Mouse (Mus musculus): ENCODE measurements around the gene Hadhb. TPM values are rescaled to one million over a fixed set of nuclear protein-coding genes. Genes with fewer than 3 reads are reported as not detected.
"Not testable (repeated sequence)": the region's sequence is repeated elsewhere in the genome, so short reads cannot be mapped to it uniquely, and the experiment has no call there.

Hadhb gene
- polyA plus RNA-seq, 1 experiment from 2014 or later, result 447 TPM

DNA sequence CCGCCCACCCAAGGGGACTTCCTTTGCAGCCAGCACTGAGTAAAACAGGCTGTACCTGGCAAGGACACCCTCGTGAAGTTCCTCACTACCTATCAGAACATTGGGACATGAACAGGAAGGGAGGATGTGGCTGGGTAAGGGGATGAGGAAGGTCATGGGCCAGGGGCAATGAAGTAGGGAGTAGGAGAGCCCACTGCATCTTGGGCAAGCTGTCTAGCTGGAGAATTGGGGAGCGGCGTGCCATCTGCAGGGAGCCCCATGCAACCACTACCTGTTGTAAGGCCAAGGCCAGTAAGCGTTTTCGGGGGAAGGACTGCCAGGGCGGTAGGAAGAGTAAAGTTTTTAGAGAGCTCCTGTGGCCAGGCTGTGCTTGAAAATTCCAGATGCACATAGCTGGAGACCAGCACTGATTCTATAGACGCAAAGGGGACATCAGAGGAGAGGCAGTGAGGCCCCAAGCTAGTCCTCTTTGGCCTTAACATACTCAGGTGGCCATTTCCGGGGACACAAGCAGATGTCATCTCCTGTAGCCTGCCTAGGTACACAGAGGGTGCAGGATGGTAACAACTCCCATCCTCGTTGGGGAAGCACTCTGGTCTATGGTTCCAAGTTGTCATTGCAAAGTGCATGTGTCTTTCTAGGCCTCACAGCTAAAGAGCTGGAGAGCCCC is 48.3 kb downstream of the Hadhb start:
- Histone ChIP-seq H3K9ac (replicated peaks) (no peak overlapping the region), H3K27ac (ENCODE audit: low read depth) (no peak overlapping the region), H3K9me3 (ENCODE audit: low read length) (no peaks in the 10 kb centered on the region), H3K4me1 (ENCODE audit: insufficient read depth) (no peaks in the 10 kb centered on the region), H3K36me3 (replicated peaks; ENCODE audit: insufficient read depth, low read length) (no peaks in the 10 kb centered on the region), H3K4me3 (ENCODE audit: low read depth, low read length) (no peak overlapping the region), H3K27me3 (ENCODE audit: insufficient read depth, low read length) (no peaks in the 10 kb centered on the region), H3K4me2 (ENCODE audit: low read depth, low read length) (no peak overlapping the region)
- 66% methylated on average over 10 of the region's 10 CpGs for WGBS (ENCODE audit: insufficient replicate concordance)
- DNase-seq, result no peak
- ATAC-seq, result no peak
- TF ChIP-seq EP300 (IDR thresholded peaks at IDR 0.05; ENCODE audit: low read depth), result no peak
- no peak for TF ChIP-seq CTCF (IDR thresholded peaks at IDR 0.05; ENCODE audit: low read depth)

DNA sequence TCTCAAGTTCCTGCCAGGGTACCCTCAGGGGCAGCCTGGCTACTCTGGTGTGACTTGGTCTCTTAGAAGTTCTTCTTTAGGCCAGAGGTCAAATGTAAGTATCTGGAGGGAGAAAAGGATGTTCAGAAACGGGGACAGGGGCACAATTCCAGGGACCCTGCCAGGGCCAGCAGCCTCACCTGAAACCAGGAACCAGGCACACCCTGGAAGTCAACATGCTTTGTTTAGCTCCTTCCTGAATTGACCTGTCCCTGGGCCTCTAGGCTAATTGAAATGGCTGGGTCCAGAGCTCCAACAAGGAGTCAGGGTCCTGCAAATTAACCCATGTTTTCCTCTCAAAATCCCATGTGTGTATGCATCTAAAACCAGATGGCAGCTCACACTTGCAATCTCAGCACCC is 49.4 kb downstream of the Hadhb start:
- no peaks in the 10 kb centered on the region for H3K27me3 ChIP-seq (ENCODE audit: insufficient read depth, low read length)
- H3K9ac ChIP-seq (replicated peaks), result no peak overlapping the region
- no peak for TF ChIP-seq EP300 (IDR thresholded peaks at IDR 0.05; ENCODE audit: low read depth)
- no peak for TF ChIP-seq CTCF (IDR thresholded peaks at IDR 0.05; ENCODE audit: low read depth)
- no peak overlapping the region for H3K4me3 ChIP-seq (ENCODE audit: low read depth, low read length)
- no peaks in the 10 kb centered on the region for H3K36me3 ChIP-seq (replicated peaks; ENCODE audit: insufficient read depth, low read length)
- no peak overlapping the region for H3K27ac ChIP-seq (ENCODE audit: low read depth)
- no peaks in the 10 kb centered on the region for H3K9me3 ChIP-seq (ENCODE audit: low read length)
- DNase-seq (no peak), ATAC-seq (no peak)
- 60% methylated on average over 1 of the region's 1 CpGs for WGBS (ENCODE audit: insufficient replicate concordance)
- no peak overlapping the region for H3K4me2 ChIP-seq (ENCODE audit: low read depth, low read length)
- no peaks in the 10 kb centered on the region for H3K4me1 ChIP-seq (ENCODE audit: insufficient read depth)

DNA sequence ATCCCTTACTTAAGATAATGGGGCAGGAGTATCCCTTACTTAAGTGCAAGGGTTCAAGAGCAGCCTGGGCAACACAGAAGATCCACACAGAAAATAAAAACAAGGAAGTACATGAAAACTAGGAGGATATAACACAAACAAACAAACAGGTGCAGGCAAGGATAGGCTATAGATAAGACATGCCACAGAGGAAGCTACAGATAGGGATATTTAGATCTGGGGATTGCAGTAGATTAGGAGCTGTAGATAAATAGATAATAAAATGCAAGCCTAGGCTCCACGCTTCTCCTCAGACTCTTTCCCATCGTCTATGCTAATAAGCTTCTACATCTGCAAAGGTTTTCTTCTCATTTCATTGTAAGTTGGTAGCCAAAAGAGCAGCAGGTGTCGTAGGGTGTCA is 50.0 kb downstream of the Hadhb start:
- ATAC-seq (no peak), DNase-seq (no peak)
- Histone ChIP-seq H3K4me2 (ENCODE audit: low read depth, low read length) (no peak overlapping the region), H3K36me3 (replicated peaks; ENCODE audit: insufficient read depth, low read length) (no peaks in the 10 kb centered on the region), H3K9me3 (ENCODE audit: low read length) (no peaks in the 10 kb centered on the region), H3K4me1 (ENCODE audit: insufficient read depth) (no peaks in the 10 kb centered on the region), H3K9ac (replicated peaks) (no peak overlapping the region), H3K27ac (ENCODE audit: low read depth) (no peak overlapping the region), H3K27me3 (ENCODE audit: insufficient read depth, low read length) (no peaks in the 10 kb centered on the region), H3K4me3 (ENCODE audit: low read depth, low read length) (no peak overlapping the region)
- WGBS (ENCODE audit: insufficient replicate concordance), result 78% methylated on average over 3 of the region's 3 CpGs
- TF ChIP-seq EP300 (IDR thresholded peaks at IDR 0.05; ENCODE audit: low read depth), result no peak
- TF ChIP-seq CTCF (IDR thresholded peaks at IDR 0.05; ENCODE audit: low read depth), result no peak

GRCm38 (mm10) chr5:30205493-30205892 is 50.4 kb downstream of the Hadhb start, which contains the start of gene Adgrf3:
Adgrf3 (minus strand) TSS chr5:30205722.
- ATAC-seq (no peak), DNase-seq (no peak)
- no peaks in the 10 kb centered on the region for H3K9me3 ChIP-seq (ENCODE audit: low read length)
- H3K4me1 ChIP-seq (ENCODE audit: insufficient read depth), result no peaks in the 10 kb centered on the region
- H3K36me3 ChIP-seq (replicated peaks; ENCODE audit: insufficient read depth, low read length), result no peaks in the 10 kb centered on the region
- H3K4me3 ChIP-seq (ENCODE audit: low read depth, low read length), result no peak within 1 kb of the TSS
- no peak within 1 kb of the TSS for H3K9ac ChIP-seq (replicated peaks)
- no peak within 1 kb of the TSS for H3K27ac ChIP-seq (ENCODE audit: low read depth)
- 38% methylated on average over 5 of the region's 5 CpGs for WGBS (ENCODE audit: insufficient replicate concordance)
- H3K27me3 ChIP-seq (ENCODE audit: insufficient read depth, low read length), result no peaks in the 10 kb centered on the region
- TF ChIP-seq EP300 (IDR thresholded peaks at IDR 0.05; ENCODE audit: low read depth) (no peak), CTCF (IDR thresholded peaks at IDR 0.05; ENCODE audit: low read depth) (no peak)
- no peak within 1 kb of the TSS for H3K4me2 ChIP-seq (ENCODE audit: low read depth, low read length)

- peak; percentile 77 for TF ChIP-seq CTCF (IDR thresholded peaks at IDR 0.05; ENCODE audit: low read depth)
- no peak for TF ChIP-seq EP300 (IDR thresholded peaks at IDR 0.05; ENCODE audit: low read depth)
- Histone ChIP-seq H3K36me3 (replicated peaks; ENCODE audit: insufficient read depth, low read length) (no peaks in the 10 kb centered on the region), H3K9me3 (ENCODE audit: low read length) (no peaks in the 10 kb centered on the region), H3K4me3 (ENCODE audit: low read depth, low read length) (no peak overlapping the region), H3K27ac (ENCODE audit: low read depth) (no peak overlapping the region), H3K4me2 (ENCODE audit: low read depth, low read length) (no peak overlapping the region), H3K9ac (replicated peaks) (no peak overlapping the region), H3K4me1 (ENCODE audit: insufficient read depth) (no peaks in the 10 kb centered on the region), H3K27me3 (ENCODE audit: insufficient read depth, low read length) (no peaks in the 10 kb centered on the region)
- ATAC-seq (no peak), DNase-seq (peak; percentile 55)
- WGBS (ENCODE audit: insufficient replicate concordance), result 54% methylated on average over 6 of the region's 6 CpGs
Measured at GRCm38 (mm10) chr5:30207276-30207675, 52.2 kb downstream of the Hadhb start.

- not testable (repeated sequence) for H3K27me3 ChIP-seq (ENCODE audit: insufficient read depth, low read length); ATAC-seq; H3K36me3 ChIP-seq (replicated peaks; ENCODE audit: insufficient read depth, low read length); DNase-seq; H3K9ac ChIP-seq (replicated peaks); H3K4me1 ChIP-seq (ENCODE audit: insufficient read depth); H3K4me2 ChIP-seq (ENCODE audit: low read depth, low read length); H3K27ac ChIP-seq (ENCODE audit: low read depth); H3K4me3 ChIP-seq (ENCODE audit: low read depth, low read length); H3K9me3 ChIP-seq (ENCODE audit: low read length)
- 0 out of 2 replicates have a peak, but pooled peaks have one; percentile 12 for TF ChIP-seq CTCF (IDR thresholded peaks at IDR 0.05; ENCODE audit: low read depth)
- 81% methylated on average over 5 of the region's 5 CpGs for WGBS (ENCODE audit: insufficient replicate concordance)
Measured at GRCm38 (mm10) chr5:30210758-30211157, 55.7 kb downstream of the Hadhb start.

Data from liver, postnatal 0 days (tissue).